Mouse (Mus musculus) liver, embryonic 16.5 days (tissue): Measurements from ENCODE around the gene Synpo2. TPM values are rescaled to one million over a fixed set of nuclear protein-coding genes. Genes with fewer than 3 reads are reported as not detected.

Experiments
- ATAC-seq: fragments of 200-750 bp; cut with Nextera tagmentation; 2 replicates; pipeline ENCODE4 v1.8.0; 2017; ENCODE audit warnings: low read depth, mild to moderate bottlenecking, moderate number of reproducible peaks, moderate library complexity
- H3K27ac ChIP-seq: fragments of 300-500 bp; sonication (generic); 2 replicates; pipeline ENCODE4 v1.5.1; 2014; ENCODE audit warnings: mild to moderate bottlenecking, low read length
- H3K27me3 ChIP-seq: fragments of 300-500 bp; sonication (generic); 2 replicates; pipeline ENCODE4 v1.6.1; 2014; ENCODE audit warnings: low read depth, low read length, mixed read lengths; ENCODE audit not compliant: control insufficient read depth, insufficient read depth
- H3K36me3 ChIP-seq: fragments of 300-500 bp; sonication (generic); 2 replicates; pipeline ENCODE4 v1.6.1; 2014; ENCODE audit warnings: mild to moderate bottlenecking; ENCODE audit not compliant: control insufficient read depth, insufficient read depth
- H3K4me1 ChIP-seq: fragments of 300-500 bp; sonication (generic); 2 replicates; pipeline ENCODE4 v1.6.1; 2014; ENCODE audit warnings: low read depth, low read length, mixed read lengths; ENCODE audit not compliant: control insufficient read depth
- H3K4me2 ChIP-seq: fragments of 300-500 bp; sonication (generic); 2 replicates; pipeline ENCODE4 v1.6.1; 2014; ENCODE audit warnings: low read depth, low read length, mixed read lengths
- H3K4me3 ChIP-seq: fragments of 300-500 bp; sonication (generic); 2 replicates; pipeline ENCODE4 v1.5.1; 2014; ENCODE audit warnings: low read depth, mild to moderate bottlenecking, low read length
- H3K9ac ChIP-seq: fragments of 300-500 bp; sonication (generic); 2 replicates; pipeline ENCODE4 v1.6.1; 2014; ENCODE audit warnings: low read depth, low read length
- H3K9me3 ChIP-seq: fragments of 300-500 bp; sonication (generic); replicated peaks from 2 replicates; pipeline ENCODE4 v1.6.1; 2016; ENCODE audit warnings: low read length; ENCODE audit not compliant: control insufficient read depth
- WGBS: fragments of 180-500 bp; shearing (Covaris S2); extraction: QIAGEN DNeasy Blood & Tissue Kit; methylation state at CpG from one replicate; pipeline ENCODE4 v1.1.7; 2014; ENCODE audit not compliant: insufficient replicate concordance; 5-methylcytosine and 5-hydroxymethylcytosine counted together
- polyA plus RNA-seq: library from polyadenylated mRNA; unstranded; fragments of >200 nt; fragmentation: Nextera tagmentation; extraction: Ambion mirVana; gene quantifications from 2 replicates; pipeline ENCODE4 v1.2.1, GENCODE M21; 2015

The Synpo2 gene
- polyA plus RNA-seq, 1 experiment from 2014 or later, result 0.48 TPM

DNA sequence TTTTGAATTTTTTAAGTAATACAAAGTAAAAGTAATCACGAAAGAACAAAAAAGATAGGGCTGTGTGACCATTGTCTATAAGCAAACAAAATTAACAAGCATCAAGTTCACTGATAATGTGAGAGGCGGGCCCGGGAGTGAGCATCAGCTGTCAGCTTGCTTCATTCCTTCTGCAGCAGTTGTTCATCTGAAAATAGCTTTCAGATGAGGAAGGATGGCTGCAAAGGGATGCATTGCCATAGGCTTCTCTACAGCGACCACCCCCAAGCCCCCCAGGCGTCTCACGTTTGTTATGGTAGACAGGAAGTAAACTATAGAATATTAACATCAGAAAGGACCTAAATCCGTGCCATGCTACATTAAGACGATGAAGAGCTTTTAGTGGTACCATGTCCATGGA is 202.1 kb downstream of the Synpo2 start:
- Histone ChIP-seq H3K36me3 (no peaks in the 10 kb centered on the region), H3K9me3 (no peaks in the 10 kb centered on the region), H3K27me3 (no peaks in the 10 kb centered on the region), H3K4me1 (no peaks in the 10 kb centered on the region), H3K4me3 (no peak overlapping the region), H3K27ac (no peak overlapping the region), H3K4me2 (no peak overlapping the region), H3K9ac (no peak overlapping the region)
- 65% methylated on average over 8 of the region's 8 CpGs for WGBS
- ATAC-seq, result no peak

Other genes with a start within 250 kb of the Synpo2 start
- 1.6 and 2.5 TPM in 2 replicates for gene Myoz2, start 201.1 kb downstream of the Synpo2 start, polyA plus RNA-seq
- 22.6 and 25.1 TPM in 2 replicates for gene Sec24d, start 31.3 kb upstream of the Synpo2 start, polyA plus RNA-seq
- 6.8 and 6.9 TPM in 2 replicates for gene Mettl14, start 150.0 kb upstream of the Synpo2 start, polyA plus RNA-seq
- 0.74 and 0.79 TPM in 2 replicates for gene Prss12, start 210.8 kb upstream of the Synpo2 start, polyA plus RNA-seq